Mouse (Mus musculus) C2C12 (cell line): ENCODE measurements around the gene Pfkfb4.

Experiments
- CTCF ChIP-seq: IDR thresholded peaks from one replicate; pipeline ENCODE4 v1.5.1; 2011; ENCODE audit not compliant: control insufficient read depth, insufficient read depth, insufficient read length
- MYOG ChIP-seq: IDR thresholded peaks from one replicate; pipeline ENCODE4 v1.6.1; 2011; ENCODE audit not compliant: control insufficient read depth, insufficient read length; ENCODE audit errors: extremely low read depth
- USF1 ChIP-seq: IDR thresholded peaks from one replicate; pipeline ENCODE4 v1.6.1; 2011; ENCODE audit warnings: low read depth, mild to moderate bottlenecking, control low read depth, moderate library complexity

DNA sequence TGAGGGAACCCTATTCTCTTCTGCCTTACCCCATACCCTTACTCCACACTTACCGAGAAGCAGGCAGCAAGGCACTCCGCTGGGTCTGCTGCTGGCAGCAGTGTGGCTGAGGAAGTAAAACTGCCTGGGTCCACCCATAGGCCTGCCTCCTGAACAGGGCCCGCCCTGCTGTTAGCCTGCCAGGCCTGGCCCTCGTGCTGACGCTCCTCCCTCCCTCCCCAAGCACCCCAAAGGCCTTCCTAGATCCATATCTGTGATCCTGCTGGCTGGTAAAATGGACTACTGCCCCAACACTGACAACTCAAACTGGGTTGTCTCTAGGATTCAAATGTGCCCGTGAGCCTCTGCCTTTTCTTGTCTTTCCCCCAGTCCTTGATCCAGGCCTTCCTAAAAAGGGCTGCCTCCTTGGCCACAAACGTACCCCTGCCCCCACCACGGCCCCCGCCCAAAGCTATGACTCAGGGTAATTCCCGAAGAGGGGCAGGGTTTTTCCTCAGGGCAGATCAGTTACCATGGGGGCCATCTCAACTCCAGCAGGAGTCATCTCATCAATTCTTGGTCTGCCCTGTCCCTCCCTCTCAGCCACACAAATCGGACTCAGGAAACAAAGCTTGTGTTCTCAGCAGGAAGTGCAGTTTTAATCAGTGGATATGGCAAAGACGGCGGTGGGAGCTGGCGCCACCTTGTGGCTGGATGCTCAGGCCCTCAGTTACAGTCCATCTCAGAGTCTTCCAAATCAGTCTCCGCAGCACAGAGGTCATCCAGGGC is 67.7 kb downstream of the Pfkfb4 start, which contains the start of gene Trex1:
- peak; percentile 81 for TF ChIP-seq CTCF
- TF ChIP-seq USF1, result no peak
- no peak for TF ChIP-seq MYOG
